Mouse (Mus musculus): ENCODE data around the gene Ccdc85c. TPM values are rescaled to one million over a fixed set of nuclear protein-coding genes. Genes with fewer than 3 reads are reported as not detected.

The Ccdc85c gene
- total and polyA plus RNA-seq, 3 experiments, result 14.0 to 32.4 (median 15.2) TPM

GRCm38 (mm10) chr12:108226216-108226615 is 49.0 kb downstream of the Ccdc85c start:
- Histone ChIP-seq H3K4me3 (replicated peaks in 1 of 3; ENCODE audit: low read depth in 2 of 3, low read length in 2 of 3, poor library complexity in 1 of 3) (no peak overlapping the region), H3K4me1 (ENCODE audit: control insufficient read depth in 1 of 2, insufficient read depth in 2 of 2) (peaks cover 3 to 58% of the 10 kb centered on the region in 2 experiments; a peak in 2 of 4 replicates), H3K9ac (ENCODE audit: insufficient read depth, low read depth) (no peak overlapping the region), H3K27ac (ENCODE audit: insufficient read depth, low read depth) (no peak overlapping the region), H3K27me3 (replicated peaks) (no peaks in the 10 kb centered on the region), H3K36me3 (replicated peaks in 1 of 2; ENCODE audit: control insufficient read depth in 1 of 2, insufficient read depth in 1 of 2, low read length in 1 of 2) (peaks cover 0 to 58% of the 10 kb centered on the region in 2 experiments), H3K9me3 (replicated peaks; ENCODE audit: low read length) (no peaks in the 10 kb centered on the region), H3K79me2 (replicated peaks; ENCODE audit: control insufficient read depth, extremely low read depth, insufficient read depth, poor library complexity, severe bottlenecking) (no peaks in the 10 kb centered on the region), H3K4me2 (ENCODE audit: insufficient read depth, low read depth, poor library complexity, severe bottlenecking) (no peak overlapping the region)
- TF ChIP-seq POLR2AphosphoS2 (IDR thresholded peaks at IDR 0.05; ENCODE audit: low read depth, low read length) (no peak), TCF12 (IDR thresholded peaks at IDR 0.05; ENCODE audit: low read depth, low read length) (no peak), JUN (IDR thresholded peaks at IDR 0.05; ENCODE audit: insufficient read depth, low read depth, low read length) (no peak), TBP (conservative IDR thresholded peaks at IDR 0.05; ENCODE audit: low read depth, low read length) (no peak), ZKSCAN1 (IDR thresholded peaks at IDR 0.05; ENCODE audit: borderline replicate concordance, low read depth, low read length) (no peak), CTCF (conservative IDR thresholded peaks at IDR 0.05 in 1 of 2, IDR thresholded peaks at IDR 0.05 in 1 of 2; ENCODE audit: low read depth in 2 of 2, low read length in 2 of 2) (no peak), UBTF (IDR thresholded peaks at IDR 0.05; ENCODE audit: low read depth, low read length) (no peak), NRF1 (IDR thresholded peaks at IDR 0.05; ENCODE audit: low read depth, low read length) (no peak), ZC3H11A (IDR thresholded peaks at IDR 0.05; ENCODE audit: low read depth, low read length) (no peak), MXI1 (IDR thresholded peaks at IDR 0.05; ENCODE audit: low read depth, low read length) (no peak), CHD2 (IDR thresholded peaks at IDR 0.05; ENCODE audit: low read length) (no peak), JUND (conservative IDR thresholded peaks at IDR 0.05; ENCODE audit: low read depth, low read length) (no peak), GABPA (IDR thresholded peaks at IDR 0.05; ENCODE audit: insufficient replicate concordance, low read depth, low read length) (no peak), ELF1 (IDR thresholded peaks at IDR 0.05; ENCODE audit: low read depth, low read length) (no peak), E2F4 (IDR thresholded peaks at IDR 0.05; ENCODE audit: insufficient replicate concordance, low read depth, low read length) (no peak)
- DNase-seq (ENCODE audit: extremely low read depth), result no peak
- dilution Hi-C loops (cut with MboI; ENCODE audit: extremely low pct_ligation_motif_present, extremely low pct_unique_long_range_greater_than_20kb, low sequenced_read_pairs) (no loop called here), in situ Hi-C loops (cut with MboI; ENCODE audit: low pct_ligation_motif_present, low pct_unique_long_range_greater_than_20kb, low sequenced_read_pairs) (no loop called here)

DNA sequence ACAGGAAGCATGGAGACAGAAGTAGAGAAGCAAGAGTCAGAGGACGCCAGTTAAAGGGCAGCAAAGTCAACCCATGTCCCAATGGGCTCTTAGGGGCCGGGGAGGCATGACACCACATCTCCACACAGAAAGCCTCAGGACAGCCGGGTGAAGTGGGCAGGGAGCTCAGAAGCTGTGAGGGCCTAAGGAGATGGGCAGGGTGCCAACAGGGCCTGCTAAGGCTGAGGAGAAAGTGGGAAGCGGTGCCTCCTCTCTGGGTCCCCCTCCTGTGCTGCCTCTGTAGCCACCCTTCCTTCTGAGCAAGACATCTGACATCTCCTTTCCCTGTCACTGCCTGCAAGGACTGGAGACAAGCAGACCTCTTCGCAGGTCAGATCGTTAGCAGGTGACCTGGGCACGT is 49.4 kb downstream of the Ccdc85c start:
- peaks cover 3 to 53% of the 10 kb centered on the region in 2 experiments; a peak in 2 of 4 replicates for H3K4me1 ChIP-seq (ENCODE audit: control insufficient read depth in 1 of 2, insufficient read depth in 2 of 2)
- no peaks in the 10 kb centered on the region for H3K9me3 ChIP-seq (replicated peaks; ENCODE audit: low read length)
- no peak overlapping the region for H3K4me2 ChIP-seq (ENCODE audit: insufficient read depth, low read depth, poor library complexity, severe bottlenecking)
- dilution Hi-C loops (cut with MboI; ENCODE audit: extremely low pct_ligation_motif_present, extremely low pct_unique_long_range_greater_than_20kb, low sequenced_read_pairs), result no loop called here
- peaks cover 0 to 63% of the 10 kb centered on the region in 2 experiments for H3K36me3 ChIP-seq (replicated peaks in 1 of 2; ENCODE audit: control insufficient read depth in 1 of 2, insufficient read depth in 1 of 2, low read length in 1 of 2)
- H3K4me3 ChIP-seq (replicated peaks in 1 of 3; ENCODE audit: low read depth in 2 of 3, low read length in 2 of 3, poor library complexity in 1 of 3), result no peak overlapping the region
- no peaks in the 10 kb centered on the region for H3K79me2 ChIP-seq (replicated peaks; ENCODE audit: control insufficient read depth, extremely low read depth, insufficient read depth, poor library complexity, severe bottlenecking)
- H3K27me3 ChIP-seq (replicated peaks), result no peaks in the 10 kb centered on the region
- no peak for TF ChIP-seq BHLHE40 (IDR thresholded peaks at IDR 0.05; ENCODE audit: low read depth, low read length)
- in situ Hi-C loops (cut with MboI; ENCODE audit: low pct_ligation_motif_present, low pct_unique_long_range_greater_than_20kb, low sequenced_read_pairs), result no loop called here
- no peak overlapping the region for H3K9ac ChIP-seq (ENCODE audit: insufficient read depth, low read depth)
- H3K27ac ChIP-seq (ENCODE audit: insufficient read depth, low read depth), result no peak overlapping the region
- DNase-seq (ENCODE audit: extremely low read depth), result no peak

Measured in CH12.LX (cell line).